Mouse (Mus musculus) ovary, adult 18-20 months (tissue): ENCODE results near the gene Lrrc58.
A peak's percentile ranks its signal among the peaks of the same experiment; 100 is the strongest.

ENCODE experiments used
- DNase-seq: peaks from one replicate; pipeline ENCODE4 v3.0.0; 2022; ENCODE audit warnings: low spot score, mixed read lengths

Lrrc58 gene

DNA sequence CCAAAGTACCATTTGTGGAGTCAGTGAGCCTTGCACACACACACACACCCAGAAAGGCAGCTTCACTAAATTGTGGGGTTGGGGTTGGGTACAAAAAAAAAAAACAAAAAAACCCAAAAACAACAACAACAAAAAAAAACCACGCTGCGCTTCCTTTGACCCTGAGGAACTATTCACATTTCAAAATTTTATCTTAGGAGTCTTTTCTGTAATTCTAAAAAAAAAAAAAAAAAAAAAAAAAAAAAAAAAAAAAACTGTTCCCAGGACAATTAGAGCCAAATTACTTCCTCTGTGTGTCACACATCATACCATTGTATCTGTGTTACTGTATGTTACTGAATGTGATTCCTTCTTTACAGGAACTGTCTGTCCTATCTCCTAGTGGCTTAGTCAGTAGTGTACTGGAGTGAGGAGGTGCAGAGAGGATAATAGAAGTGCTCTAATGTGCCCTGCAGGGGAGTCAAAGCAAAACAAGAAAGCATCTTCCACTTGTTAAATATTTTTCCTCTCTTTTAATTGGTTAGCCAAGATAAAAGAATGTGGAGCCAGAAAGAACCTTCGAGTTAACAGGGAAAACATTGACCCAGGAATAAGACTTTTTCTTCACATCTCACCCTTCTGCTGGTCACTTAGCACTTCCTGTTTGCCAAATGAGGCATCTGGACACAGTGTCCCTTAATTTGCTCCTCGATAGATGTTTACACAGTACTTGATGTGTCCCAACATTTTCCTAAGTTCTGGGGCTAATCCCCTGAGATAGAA, 1.5 kb downstream of the Lrrc58 start:
- DNase-seq: no peak

DNA sequence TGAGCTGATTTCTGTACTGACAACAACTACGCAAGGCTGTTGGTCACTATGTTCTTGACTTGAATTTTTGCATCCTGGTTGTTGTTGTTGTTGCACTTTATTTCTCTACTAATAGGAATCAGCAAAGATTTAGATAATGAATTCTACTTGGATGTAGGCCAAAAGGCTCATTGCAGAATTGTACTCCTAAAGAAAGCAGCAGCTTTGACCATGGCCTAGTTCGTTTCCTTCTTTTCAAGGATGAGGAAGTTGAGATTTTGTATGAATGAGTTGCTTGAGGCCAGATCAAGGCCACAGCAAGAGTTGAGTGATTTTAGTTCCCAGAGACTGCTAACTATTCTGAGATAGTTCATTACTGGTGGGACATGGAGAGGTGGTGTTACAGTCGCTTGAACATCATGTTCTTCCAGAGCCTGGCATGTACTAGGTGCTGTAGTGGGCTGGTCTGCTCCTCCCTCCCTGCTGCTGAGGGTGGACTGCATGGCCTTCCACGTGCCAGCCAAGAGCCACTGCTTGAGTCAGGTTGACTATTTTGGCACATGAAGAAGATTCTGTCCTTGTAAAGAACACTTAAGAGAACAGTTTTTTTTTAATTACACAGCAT, 3.0 kb downstream of the Lrrc58 start:
- DNase-seq: peak; percentile 53

DNA sequence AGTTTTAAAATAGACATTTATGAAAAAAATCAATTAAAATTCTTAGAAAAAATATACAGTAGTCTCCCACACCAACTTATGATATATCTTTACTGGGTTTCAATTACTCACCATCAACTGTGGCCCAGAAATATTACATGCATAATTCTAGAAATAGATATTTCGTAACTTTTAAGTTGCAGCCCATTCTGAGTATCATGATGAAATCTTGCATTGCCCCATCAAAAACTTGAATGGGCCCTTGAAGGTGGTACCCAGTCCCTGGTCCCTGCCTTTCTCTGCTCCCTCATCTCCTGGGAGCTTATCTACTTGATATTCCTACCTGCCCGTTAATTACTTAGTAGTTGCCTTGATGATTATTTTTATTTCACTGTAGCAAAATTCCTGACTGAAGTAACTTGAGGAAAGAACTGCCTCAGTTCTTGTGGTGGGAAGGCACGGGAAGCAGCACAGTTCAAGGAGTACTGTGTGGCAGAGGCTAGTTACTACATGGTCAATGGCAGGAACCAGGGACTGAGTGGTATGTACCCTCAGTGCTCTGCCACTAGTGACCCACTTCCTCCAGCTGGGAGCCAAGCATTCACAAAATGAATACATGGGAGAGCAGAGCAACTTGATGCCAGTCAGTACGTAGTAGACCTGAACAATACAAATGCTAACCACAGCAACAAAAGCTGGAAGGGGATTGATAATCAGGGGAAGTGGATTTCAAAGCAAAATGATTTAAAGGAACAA, 6.5 kb downstream of the Lrrc58 start:
- DNase-seq: no peak

DNA sequence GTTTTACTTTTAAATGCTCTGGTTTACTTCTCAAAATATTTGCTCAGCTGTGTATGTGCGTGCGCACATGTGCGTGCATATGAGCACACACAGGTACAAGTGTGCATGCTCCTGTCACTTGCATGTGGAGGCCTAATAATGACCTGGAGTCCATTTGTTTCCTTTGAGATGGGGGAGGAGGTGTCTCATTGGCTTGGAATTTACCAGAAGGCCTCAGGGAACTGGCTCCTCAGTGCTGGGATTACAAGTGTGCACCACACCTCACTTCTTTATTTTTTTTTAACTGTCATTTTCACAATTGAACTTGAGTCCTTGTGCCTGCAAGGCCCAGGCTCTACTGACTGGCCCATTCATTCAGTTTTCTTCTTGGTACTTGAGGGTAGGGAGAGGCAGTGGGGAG, 9.2 kb downstream of the Lrrc58 start:
- DNase-seq: no peak

GRCm38 (mm10) chr16:37878951-37879505, 10.8 kb downstream of the Lrrc58 start:
- no peak for DNase-seq

DNA sequence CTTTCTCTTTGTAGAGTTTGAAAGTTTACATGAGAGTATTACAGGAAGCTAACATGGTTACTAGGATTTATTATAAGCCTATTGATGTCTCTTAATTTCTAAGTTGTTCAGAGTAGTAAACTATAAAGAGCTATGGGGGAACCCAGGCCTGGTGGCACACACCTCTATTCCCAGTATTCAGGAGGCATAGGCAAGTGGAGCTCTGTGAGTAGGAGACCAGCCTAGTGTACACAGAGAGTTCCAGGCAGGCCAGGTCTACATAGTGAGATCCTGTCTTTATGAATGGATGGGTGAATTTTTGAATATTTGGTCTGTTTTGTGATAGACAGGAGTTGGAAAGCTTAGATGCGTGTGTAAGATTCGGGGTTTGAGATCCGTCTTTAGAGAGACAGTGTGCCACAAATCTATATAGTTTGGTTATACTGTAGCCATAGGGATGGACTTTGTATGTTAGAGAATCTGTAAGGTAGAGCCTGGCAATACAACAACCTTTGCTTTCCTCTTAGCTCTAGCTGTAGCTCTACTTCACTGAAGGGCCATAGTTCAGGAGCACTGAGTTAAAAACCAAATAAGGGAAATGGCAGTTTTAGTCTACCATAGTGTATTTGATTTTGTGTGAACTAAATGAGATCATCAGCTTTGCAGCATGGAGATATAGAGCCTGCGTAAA, 11.7 kb downstream of the Lrrc58 start:
- DNase-seq: no peak

DNA sequence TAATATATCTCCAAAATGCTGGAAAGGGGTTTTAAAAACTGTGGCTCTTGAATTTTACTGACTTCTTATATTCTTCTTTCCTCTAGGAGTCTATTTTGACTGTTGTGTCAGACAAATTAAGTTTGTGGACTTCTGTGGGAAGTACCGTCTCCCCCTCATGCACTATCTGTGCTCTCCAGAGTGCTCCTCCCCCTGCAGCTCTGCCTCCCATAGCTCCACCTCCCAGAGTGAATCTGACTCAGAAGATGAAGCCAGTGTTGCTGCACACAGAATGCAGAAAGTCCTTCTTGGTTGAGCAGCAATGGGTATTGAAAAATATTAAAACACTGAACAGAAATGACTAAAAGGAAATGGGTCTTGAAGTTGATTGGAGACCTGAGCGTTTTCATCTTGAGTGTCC, 13.0 kb downstream of the Lrrc58 start:
- DNase-seq: no peak

- DNase-seq: no peak
Observed at GRCm38 (mm10) chr16:37888986-37889385, 20.8 kb downstream of the Lrrc58 start.

DNA sequence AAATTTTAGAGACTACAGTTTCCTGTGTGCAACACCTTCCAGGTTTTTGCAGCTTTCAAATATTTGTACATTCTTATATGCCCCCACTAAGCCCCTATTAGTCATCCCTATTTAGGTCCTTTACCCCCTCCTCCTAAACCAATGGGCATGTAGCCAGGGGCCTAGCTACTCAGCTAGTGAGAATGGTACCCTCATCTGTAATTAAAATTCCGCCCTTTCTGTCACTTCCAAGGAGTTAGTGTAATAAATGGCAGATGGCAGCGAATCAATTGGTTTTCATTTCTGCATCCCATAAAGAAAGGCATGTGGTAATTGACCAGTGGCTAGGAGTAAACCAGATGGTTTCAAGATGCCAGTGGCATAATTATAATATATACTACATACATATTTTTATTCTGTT, 24.5 kb downstream of the Lrrc58 start:
- DNase-seq: no peak

GRCm38 (mm10) chr16:37893381-37893780, 25.2 kb downstream of the Lrrc58 start:
- DNase-seq: no peak

DNA sequence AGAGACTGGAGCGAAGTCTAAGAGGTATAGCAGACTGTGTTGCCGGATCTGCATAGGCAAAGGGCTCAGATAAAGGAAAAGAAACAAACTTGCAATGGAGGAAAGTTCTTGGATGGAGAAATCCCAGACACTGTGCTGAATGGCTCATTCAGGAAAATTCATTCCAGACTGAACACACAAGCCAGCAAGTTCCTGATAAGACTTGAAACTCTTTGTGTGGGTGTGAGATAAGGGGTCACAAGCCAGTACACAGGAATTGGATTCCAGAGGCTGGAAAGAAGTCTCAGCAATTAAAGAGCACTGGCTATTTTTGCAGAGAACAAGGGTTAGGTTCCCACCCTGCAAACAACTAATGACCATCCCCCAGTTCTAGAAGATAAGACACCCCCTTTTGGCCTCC, 25.8 kb downstream of the Lrrc58 start:
- DNase-seq: no peak

- DNase-seq: no peak
Observed at GRCm38 (mm10) chr16:37898790-37899189, 30.6 kb downstream of the Lrrc58 start.

DNA sequence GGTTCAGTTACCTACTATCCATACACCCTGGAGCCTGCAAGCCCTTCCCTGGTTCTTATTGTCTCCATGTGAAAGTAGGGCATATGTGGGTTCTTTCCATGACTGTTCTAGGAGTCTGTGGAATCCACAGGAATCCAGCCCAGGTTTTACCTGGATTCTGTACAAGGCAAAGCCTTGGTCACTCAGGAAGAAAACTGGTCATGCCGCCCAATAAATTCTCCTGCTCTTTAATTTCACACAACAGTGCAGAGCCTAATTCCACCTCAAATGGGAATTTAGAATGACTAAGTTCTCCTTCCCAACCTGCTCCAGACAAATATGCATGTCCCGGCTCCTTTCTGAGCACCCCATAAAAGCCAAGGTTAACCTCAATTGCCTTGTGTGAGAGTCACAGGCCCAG, 31.2 kb downstream of the Lrrc58 start:
- DNase-seq: no peak

- DNase-seq: no peak
Observed at GRCm38 (mm10) chr16:37901318-37901717, 33.1 kb downstream of the Lrrc58 start.

DNA sequence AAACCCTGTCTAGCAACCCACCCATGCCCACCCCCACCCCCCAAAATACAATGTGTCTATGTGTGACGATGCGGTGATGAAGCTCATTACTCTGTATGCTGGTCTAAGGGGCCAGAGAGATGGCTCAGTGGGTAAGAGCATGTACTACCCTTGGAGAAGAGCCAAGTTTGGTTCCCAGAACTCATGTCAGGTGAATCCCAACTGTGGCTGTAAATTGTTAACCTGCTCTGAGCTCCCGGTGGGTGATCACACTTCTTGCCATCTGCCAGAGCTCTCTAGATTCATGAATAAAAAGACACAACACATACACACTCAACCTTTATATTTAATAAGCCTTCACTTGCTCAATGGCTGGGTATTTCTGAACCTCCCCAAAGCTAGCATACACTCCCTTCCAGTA, 38.3 kb downstream of the Lrrc58 start:
- no peak for DNase-seq

- no peak for DNase-seq
Observed at GRCm38 (mm10) chr16:37911086-37911485, 42.9 kb downstream of the Lrrc58 start.

GRCm38 (mm10) chr16:37916138-37916817, 48.1 kb downstream of the Lrrc58 start, which contains the start of gene Gpr156:
Gene Gpr156 (plus strand): TSS chr16:37916496.
- DNase-seq: no peak

DNA sequence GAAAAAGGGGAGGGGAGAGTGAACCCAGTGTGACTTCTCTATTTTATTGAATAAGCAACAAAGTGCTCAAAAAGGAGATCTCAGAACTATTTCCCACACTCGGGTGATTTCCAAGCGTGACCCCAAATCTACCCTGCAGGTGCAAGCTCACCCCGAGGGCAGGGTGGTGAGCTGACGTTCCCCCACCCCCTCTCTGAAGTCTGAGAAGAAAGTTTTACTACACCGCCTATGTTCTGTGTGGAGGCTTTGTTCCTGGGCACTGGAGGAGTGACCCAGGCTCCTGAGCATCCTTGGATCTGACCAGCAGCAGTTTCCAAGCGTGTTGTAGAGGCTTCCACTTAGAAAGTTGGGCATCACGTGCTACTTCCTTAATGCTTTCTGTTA, 48.6 kb downstream of the Lrrc58 start:
- no peak for DNase-seq

GRCm38 (mm10) chr16:37919000-37919399, 50.8 kb downstream of the Lrrc58 start:
- no peak for DNase-seq

DNA sequence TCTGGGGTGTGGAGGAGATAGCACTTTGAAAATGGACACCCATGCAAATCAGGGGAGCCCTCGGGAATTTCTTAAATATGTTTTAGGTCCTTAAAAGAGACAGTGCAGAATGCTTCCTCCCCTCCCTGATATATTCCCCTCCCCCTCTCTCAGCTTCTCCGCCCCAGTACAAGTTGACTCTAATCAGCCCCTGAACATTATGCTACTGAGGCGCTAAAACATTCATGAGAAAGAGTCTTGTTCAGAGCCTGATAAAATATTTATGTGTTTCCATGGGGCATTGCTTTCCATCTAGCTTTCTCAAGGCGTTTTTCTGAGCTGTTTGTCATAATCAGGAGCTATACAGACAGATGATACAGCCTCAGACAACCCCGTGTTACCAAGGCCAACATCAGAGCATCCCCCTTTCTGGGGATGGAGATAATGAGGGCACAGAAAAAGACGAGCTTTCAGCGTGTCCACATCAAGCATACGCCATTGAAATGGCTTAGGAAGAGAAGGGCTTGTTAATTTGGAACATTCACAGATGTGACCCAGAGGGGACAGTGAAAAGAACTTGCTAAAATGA, 52.7 kb downstream of the Lrrc58 start:
- no peak for DNase-seq

DNA sequence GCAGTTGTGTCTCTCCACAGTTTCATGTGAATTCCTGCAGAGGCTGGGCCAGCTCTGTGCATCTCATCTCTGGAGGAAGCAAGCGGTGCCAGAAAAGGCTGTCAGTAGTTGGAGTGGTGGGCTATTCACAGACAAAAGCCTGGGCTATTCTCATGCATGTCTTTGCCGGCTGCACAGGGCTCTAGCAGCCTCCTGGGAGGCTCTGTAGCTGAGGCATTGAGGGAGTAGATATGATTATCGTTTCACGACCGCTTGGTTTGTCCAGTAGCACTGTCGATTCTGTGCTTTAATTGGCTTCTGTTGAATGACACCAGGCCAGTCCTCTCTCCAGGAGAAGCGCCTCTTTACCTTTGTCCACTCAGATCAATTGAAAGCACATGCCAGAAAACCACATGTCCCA, 57.9 kb downstream of the Lrrc58 start:
- DNase-seq: no peak
